Mouse (Mus musculus): Measurements from ENCODE around the gene Phf11c. TPM values are rescaled to one million over a fixed set of nuclear protein-coding genes. Genes with fewer than 3 reads are reported as not detected.
"Not testable (repeated sequence)": the region's sequence is repeated elsewhere in the genome, so short reads cannot be mapped to it uniquely, and the experiment has no call there.

Phf11c gene
- polyA plus RNA-seq, 1 experiment from 2014 or later, result 0.18 TPM

GRCm38 (mm10) chr14:59339541-59339940 lies 55.6 kb downstream of the Phf11c start:
- Histone ChIP-seq H3K4me3 (ENCODE audit: low read depth, low read length) (no peak overlapping the region), H3K9ac (ENCODE audit: low read length) (no peak overlapping the region), H3K27ac (replicated peaks) (no peak overlapping the region), H3K36me3 (ENCODE audit: control insufficient read depth, insufficient read depth, low read length) (no peaks in the 10 kb centered on the region), H3K9me3 (ENCODE audit: control insufficient read depth, low read length) (no peaks in the 10 kb centered on the region), H3K4me2 (replicated peaks; ENCODE audit: low read depth) (no peak overlapping the region), H3K27me3 (ENCODE audit: control insufficient read depth, insufficient read depth, low read length) (no peaks in the 10 kb centered on the region), H3K4me1 (replicated peaks; ENCODE audit: control insufficient read depth, insufficient read depth) (no peaks in the 10 kb centered on the region)
- TF ChIP-seq CTCF (IDR thresholded peaks at IDR 0.05; ENCODE audit: low read depth) (no peak), EP300 (optimal IDR thresholded peaks at IDR 0.05) (no peak)
- 67% methylated on average over 1 of the region's 1 CpGs for WGBS
- DNase-seq (ENCODE audit: low spot score) (no peak), ATAC-seq (ENCODE audit: low FRiP score, low TSS enrichment) (no peak)

- H3K4me3 ChIP-seq (ENCODE audit: low read depth, low read length), result not testable (repeated sequence)
Observed at GRCm38 (mm10) chr14:59336056-59336455, 59.1 kb downstream of the Phf11c start.

More at GRCm38 (mm10) chr14:59336056-59336455, 59.1 kb downstream of the Phf11c start:
- H3K27me3 ChIP-seq (ENCODE audit: control insufficient read depth, insufficient read depth, low read length); ATAC-seq (ENCODE audit: low FRiP score, low TSS enrichment); H3K9ac ChIP-seq (ENCODE audit: low read length); H3K36me3 ChIP-seq (ENCODE audit: control insufficient read depth, insufficient read depth, low read length); H3K4me2 ChIP-seq (replicated peaks; ENCODE audit: low read depth); H3K4me1 ChIP-seq (replicated peaks; ENCODE audit: control insufficient read depth, insufficient read depth); H3K27ac ChIP-seq (replicated peaks); DNase-seq (ENCODE audit: low spot score); H3K9me3 ChIP-seq (ENCODE audit: control insufficient read depth, low read length): not testable (repeated sequence)
- WGBS, result 91% methylated on average over 3 of the region's 3 CpGs

Other genes with a start within 250 kb of the Phf11c start
- gene Gm5142, start 216.6 kb downstream of the Phf11c start, polyA plus RNA-seq (2015; fragmentation: Nextera tagmentation; extraction: Ambion mirVana), result not detected in 2 replicates
- gene Rcbtb1, start 194.2 kb downstream of the Phf11c start, polyA plus RNA-seq (2015; fragmentation: Nextera tagmentation; extraction: Ambion mirVana), result 16.1 and 18.6 TPM in 2 replicates
- not detected in 2 replicates for gene Gm6904, start 135.2 kb downstream of the Phf11c start, polyA plus RNA-seq (2015; fragmentation: Nextera tagmentation; extraction: Ambion mirVana)
- gene Phf11a, start 97.9 kb downstream of the Phf11c start, polyA plus RNA-seq (2015; fragmentation: Nextera tagmentation; extraction: Ambion mirVana), result not detected in 2 replicates
- 0.93 and 1.2 TPM in 2 replicates for gene Phf11b, start 54.0 kb downstream of the Phf11c start, polyA plus RNA-seq (2015; fragmentation: Nextera tagmentation; extraction: Ambion mirVana)
- gene Phf11d, start 29.9 kb downstream of the Phf11c start, polyA plus RNA-seq (2015; fragmentation: Nextera tagmentation; extraction: Ambion mirVana), result 5.5 and 6.9 TPM in 2 replicates
- gene Setdb2, start 45.5 kb upstream of the Phf11c start, polyA plus RNA-seq (2015; fragmentation: Nextera tagmentation; extraction: Ambion mirVana), result 4.6 and 6.0 TPM in 2 replicates
- gene Cab39l, start 45.6 kb upstream of the Phf11c start, polyA plus RNA-seq (2015; fragmentation: Nextera tagmentation; extraction: Ambion mirVana), result 28.0 and 30.7 TPM in 2 replicates
- gene Cdadc1, start 202.6 kb upstream of the Phf11c start, polyA plus RNA-seq (2015; fragmentation: Nextera tagmentation; extraction: Ambion mirVana), result 24.2 and 25.1 TPM in 2 replicates
- 4.4 and 4.8 TPM in 2 replicates for gene Shisa2, start 229.9 kb upstream of the Phf11c start, polyA plus RNA-seq (2015; fragmentation: Nextera tagmentation; extraction: Ambion mirVana)

Data from stomach, postnatal 0 days (tissue).